Mouse (Mus musculus): Measurements from ENCODE around the gene Gm21962. TPM values are rescaled to one million over a fixed set of nuclear protein-coding genes. Genes with fewer than 3 reads are reported as not detected.
"Not testable (repeated sequence)": the region's sequence is repeated elsewhere in the genome, so short reads cannot be mapped to it uniquely, and the experiment has no call there.

Gm21962 gene
- total RNA-seq (2021): not detected
- long read RNA-seq, experiment 1: 0 reads
- long read RNA-seq, experiment 2: 0 reads

DNA sequence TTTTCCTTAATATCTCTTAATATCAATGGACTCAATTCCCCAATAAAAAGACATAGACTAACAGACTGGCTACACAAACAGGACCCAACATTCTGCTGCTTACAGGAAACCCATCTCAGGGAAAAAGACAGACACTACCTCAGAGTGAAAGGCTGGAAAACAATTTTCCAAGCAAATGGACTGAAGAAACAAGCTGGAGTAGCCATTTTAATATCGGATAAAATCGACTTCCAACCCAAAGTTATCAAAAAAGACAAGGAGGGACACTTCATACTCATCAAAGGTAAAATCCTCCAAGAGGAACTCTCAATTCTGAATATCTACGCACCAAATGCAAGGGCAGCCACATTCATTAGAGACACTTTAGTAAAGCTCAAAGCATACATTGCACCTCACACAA lies at the start of gene Gm21962:
Gene Gm21962 (plus strand): TSS at position 301 of the 400 bp plus-strand sequence.
- not testable (repeated sequence) for DNase-seq (ENCODE audit: low spot score in 2 of 2)

DNA sequence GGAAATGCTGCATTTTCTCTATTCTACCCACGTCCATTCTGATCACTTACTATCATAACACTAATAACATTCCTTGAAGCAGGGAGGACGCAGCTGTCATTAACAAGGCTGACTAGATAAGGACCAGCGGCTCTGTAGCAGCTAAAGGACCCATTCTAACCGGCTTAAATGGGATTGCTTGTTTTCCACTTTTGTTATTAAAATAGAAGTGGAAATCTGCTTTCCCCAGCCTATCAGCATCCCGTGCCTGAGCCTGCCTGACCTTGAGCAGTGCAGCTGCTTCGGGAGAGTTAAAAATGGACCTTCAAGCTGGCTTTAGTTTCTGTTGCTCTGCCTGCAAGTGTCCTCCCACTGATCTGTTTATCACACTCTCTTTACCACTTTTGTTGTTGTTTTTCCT lies 49.2 kb upstream of the Gm21962 start:
- no peak for DNase-seq (ENCODE audit: low spot score in 2 of 2)

- DNase-seq (ENCODE audit: low spot score in 2 of 2): no peak
Measured at GRCm38 (mm10) chr3:137622895-137623580, 48.3 kb upstream of the Gm21962 start.

DNA sequence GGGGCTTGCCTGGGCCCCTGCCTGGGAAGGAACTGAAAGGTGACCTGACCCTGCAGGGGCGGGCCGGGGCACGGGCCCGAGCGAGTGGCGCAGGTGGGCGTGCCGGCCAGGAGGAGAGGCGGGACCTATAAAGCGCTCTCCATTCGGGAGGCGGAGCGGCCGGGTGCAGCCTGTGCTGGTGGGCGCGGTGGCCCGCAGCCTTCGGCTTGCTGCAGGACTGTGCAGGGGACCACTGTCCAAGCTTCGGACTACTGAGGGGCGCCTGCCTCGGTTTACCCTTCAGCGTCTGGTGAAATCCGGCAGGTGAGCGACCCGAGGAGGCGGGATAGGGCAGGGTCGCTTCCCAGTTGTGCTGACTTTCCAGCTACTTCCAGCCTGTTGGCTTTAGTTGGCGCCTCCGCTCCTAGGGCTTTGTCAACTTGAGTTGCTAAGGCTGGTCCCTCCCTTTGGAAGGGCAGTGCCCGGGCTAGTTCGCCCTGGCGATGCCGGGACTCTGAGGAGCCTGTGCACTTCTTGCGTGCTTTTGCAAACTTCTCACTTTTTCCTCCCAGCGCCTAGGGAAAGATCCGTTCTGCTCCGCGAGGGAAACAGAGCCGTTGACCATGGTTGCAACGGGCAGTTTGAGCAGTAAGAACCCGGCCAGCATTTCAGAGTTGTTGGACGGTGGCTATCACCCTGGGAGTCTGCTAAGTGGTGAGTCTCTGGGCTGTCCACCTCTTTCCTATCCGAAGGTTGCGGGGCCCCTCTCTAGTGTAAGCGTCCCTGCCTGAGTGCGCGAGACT lies 47.6 kb upstream of the Gm21962 start:
- peak; percentile 34 to 51 for DNase-seq (ENCODE audit: low spot score in 2 of 2)

DNA sequence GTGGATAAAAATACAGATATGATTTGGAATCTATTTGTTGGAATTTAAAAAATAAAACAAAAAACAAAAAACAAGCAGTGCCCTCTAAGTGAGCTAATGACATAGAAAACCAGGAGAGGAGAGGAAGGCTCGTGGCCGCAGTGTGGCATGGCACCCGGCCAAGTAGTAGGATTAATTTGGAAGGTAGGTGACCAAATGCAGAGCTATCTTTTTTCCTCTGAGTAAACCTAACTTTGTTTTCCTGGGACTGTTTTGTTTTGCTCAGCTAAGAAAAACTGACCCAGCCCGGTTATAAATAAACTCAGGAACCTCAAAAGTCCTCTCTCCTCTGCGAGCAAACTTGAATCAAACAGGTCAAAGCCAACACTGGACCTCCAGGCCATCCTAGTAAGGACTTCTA lies 46.3 kb upstream of the Gm21962 start:
- DNase-seq (ENCODE audit: low spot score in 2 of 2): no peak

GRCm38 (mm10) chr3:137633726-137634125 lies 37.6 kb upstream of the Gm21962 start:
- no peak for DNase-seq (ENCODE audit: low spot score in 2 of 2)

GRCm38 (mm10) chr3:137636571-137636970 lies 34.8 kb upstream of the Gm21962 start:
- DNase-seq (ENCODE audit: low spot score in 2 of 2): no peak

DNA sequence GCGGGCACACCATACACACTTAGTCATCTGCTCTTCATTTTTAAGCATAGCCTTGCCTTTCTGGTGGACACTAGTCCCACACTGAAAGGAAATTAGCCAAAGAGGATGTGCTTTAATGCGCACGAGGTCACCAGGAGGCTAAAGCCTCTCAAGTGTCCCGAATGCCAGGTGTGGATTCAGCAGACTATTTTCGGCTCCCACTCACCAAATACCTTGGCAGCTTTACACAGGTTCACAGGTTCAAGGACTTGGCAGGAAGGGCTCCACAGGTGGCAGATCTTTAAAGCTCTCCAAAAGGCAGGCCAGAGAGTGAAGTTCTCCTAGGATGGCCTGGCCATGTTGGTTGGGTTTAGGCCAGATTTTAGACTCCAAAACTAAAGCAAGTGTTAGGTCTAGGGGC lies 30.1 kb upstream of the Gm21962 start:
- no peak for DNase-seq (ENCODE audit: low spot score in 2 of 2)

DNA sequence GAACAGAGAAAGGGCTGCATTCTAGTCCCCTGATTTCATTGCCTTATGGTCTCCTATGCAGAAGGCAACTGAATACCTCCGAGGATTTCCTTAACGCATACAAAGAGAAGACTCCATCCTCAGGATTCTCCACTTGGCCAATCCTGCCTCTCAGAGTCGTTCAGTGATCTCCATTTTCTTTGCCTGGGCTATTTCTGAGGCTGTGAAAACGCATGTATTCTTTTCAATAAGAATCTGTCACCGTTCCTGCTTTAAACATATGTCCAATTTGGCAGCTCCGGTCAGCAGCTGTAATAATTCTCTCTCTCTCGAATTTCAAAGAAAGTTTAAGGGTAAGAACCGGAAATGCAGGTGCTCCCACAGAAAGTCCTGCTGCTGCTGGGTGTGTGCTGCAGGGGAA lies 29.2 kb upstream of the Gm21962 start:
- no peak for DNase-seq (ENCODE audit: low spot score in 2 of 2)

- no peak for DNase-seq (ENCODE audit: low spot score in 2 of 2)
Measured at GRCm38 (mm10) chr3:137642568-137642967, 28.8 kb upstream of the Gm21962 start.

GRCm38 (mm10) chr3:137644081-137644480 lies 27.2 kb upstream of the Gm21962 start:
- DNase-seq (ENCODE audit: low spot score in 2 of 2): no peak

DNA sequence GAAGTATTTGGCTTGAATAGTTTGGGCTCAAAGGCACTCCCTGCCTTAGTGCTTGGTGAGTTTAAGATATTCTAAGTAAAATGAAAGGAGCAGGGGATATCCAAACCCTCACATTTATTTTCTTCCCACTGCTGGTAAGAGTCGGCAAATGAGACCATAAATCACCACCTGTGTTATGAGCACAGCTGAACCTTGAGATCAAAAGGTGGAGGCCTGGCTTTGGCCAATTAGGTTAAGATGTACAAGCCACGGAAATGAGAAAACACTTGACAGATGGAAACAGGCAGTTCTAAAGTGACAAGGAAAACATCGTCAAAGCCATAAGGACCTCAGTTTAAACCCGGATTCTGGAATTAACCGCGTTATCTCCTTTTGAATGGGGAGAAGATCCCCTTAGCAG lies 26.4 kb upstream of the Gm21962 start:
- no peak for DNase-seq (ENCODE audit: low spot score in 2 of 2)

- no peak for DNase-seq (ENCODE audit: low spot score in 2 of 2)
Measured at GRCm38 (mm10) chr3:137647427-137648100, 23.8 kb upstream of the Gm21962 start.

DNA sequence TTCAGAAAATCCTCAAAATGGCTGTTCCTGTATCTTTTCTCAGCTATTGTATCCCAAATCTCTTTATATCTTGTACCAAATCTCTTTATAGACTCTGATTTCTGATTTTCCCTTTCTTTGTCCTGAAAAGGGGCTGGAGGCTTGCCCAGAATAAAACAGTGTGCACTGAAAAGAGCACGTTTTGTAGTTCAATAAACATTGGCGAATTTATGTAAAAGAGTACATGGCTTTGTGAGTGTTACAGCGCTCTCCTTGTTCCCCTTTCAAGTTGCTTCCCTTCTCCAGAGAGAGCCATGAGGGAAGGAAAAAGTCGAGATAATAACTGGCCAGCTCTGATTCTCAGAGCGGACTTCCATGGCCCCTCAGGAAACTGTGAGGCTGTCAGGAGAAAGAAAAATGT lies 22.2 kb upstream of the Gm21962 start:
- no peak for DNase-seq (ENCODE audit: low spot score in 2 of 2)

- no peak for DNase-seq (ENCODE audit: low spot score in 2 of 2)
Measured at GRCm38 (mm10) chr3:137652853-137653252, 18.5 kb upstream of the Gm21962 start.

DNA sequence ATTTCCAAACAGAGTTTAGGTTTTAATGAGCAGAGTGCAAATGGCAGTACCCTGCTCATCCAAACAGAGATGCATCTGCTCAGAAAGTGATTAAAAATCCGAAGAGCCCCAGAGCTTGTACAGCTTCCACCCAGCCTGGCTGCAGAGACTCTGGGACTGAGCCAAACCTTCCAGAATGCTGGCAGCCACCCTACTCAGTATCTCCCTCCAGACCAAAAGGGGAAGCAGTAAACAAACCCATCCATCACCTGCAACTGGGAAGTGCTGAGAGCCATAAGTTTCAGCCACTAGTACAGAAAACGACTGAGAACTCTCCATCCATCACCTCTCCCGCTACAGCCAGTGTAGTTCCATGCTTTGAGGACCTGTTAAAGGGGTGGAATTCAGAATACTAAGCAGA lies 9.6 kb downstream of the Gm21962 start:
- peak; percentile 18 to 23 for DNase-seq (ENCODE audit: low spot score in 2 of 2)

DNA sequence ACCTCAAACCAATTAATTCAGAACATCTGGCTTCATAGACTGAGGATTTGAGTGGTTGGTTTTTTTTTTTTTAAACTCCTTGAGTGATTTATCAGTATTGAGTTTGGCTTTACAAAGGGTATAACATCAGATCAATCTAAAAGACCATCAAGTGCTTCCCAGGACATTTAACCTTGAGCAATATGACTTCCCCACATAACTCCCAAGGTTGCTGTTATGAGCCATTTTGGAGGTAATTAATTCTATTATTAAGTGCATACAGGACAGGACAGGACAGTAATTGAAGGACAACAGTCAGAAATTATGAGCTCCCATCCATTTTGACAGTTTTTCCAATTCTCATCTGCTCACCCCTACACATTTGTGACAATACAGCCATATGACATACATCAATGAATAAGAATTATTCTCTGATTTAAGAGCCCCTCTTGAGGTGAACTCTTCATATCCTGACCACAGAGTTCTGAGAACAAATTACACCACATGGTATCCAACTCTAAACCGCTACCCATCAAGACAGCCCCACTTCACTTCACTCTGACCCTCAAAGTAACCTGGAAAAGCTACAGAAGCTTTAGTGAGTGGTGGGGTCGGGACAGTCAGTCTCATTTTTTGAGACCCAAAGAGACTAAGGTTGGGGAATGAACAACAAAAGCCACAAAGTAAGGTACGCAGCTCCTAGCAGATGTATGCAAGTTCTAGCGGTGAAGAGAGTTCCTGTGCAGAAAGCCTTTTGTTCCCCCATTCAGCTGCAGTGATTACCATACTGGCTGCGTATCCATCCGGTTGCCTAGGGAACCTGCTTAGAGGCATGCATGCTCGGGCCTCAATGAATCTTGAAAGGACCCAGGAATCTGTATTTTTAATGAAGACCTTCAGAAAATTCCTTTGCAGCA lies 11.8 kb downstream of the Gm21962 start:
- no peak for DNase-seq (ENCODE audit: low spot score in 2 of 2)

GRCm38 (mm10) chr3:137683807-137684403 lies 12.6 kb downstream of the Gm21962 start:
- no peak for DNase-seq (ENCODE audit: low spot score in 2 of 2)

DNA sequence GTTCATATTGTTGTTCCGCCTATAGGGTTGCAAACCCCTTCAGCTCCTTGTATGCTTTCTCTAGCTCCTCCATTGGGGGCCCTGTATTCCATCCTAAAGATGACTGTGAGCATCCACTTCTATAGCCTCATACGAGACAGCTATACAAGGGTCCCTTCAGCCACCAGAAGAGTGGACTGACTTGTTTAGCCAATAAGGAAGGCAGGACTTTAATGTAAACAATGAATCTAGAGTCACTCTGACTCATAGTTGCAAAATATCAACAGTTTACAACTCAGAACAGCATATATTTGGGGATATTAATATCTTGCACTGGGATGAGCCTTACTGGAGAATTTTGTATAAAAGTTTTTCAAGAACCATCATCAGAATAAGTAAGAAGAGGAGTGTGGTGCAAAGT lies 15.6 kb downstream of the Gm21962 start:
- DNase-seq (ENCODE audit: low spot score in 2 of 2): no peak

DNA sequence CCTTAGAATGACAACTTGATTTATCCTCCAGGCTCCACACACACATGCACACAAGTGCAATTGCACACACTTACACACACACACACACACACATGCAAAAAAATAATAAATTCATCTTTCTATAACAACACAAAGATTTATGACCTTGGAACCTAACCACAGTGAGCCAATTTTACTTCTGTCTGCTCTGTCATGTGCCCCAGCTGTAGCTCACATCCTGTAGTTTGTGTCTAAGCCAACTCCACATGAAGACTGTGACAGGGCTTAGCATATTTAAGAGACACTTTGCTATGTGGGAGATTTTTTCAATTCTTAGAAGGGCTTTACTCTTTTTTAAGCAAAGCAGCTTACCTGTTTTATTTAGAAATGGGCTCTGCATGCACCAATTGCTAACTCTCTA lies 20.2 kb downstream of the Gm21962 start:
- no peak for DNase-seq (ENCODE audit: low spot score in 2 of 2)

DNA sequence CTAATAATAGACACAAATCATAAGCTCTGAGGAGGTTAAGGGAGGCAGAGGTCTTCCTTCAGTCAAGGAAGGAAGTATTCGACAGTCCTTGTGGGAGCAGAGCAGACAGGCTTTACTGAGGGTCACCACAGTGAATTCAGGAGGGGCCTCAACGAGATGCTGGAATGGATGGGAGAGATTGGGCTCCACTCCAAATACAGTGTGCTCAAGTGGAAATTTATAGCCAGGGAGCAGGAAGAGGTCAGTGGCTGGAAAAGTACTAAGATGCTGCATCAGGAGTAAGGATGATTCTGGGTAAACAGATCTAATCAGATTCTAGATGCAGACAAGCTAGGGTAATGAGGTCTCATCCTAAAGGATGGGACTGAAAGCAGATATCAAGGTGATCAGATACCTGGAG lies 44.6 kb downstream of the Gm21962 start:
- DNase-seq (ENCODE audit: low spot score in 2 of 2): peak in 1 of 2 experiments; percentile 3

Measured in adrenal gland, adult 18-20 months (tissue).